Mouse (Mus musculus) megakaryocyte, embryonic 14.5 days (primary cell): ENCODE data around the gene Hacd1. TPM values are rescaled to one million over a fixed set of nuclear protein-coding genes. Genes with fewer than 3 reads are reported as not detected.

Experiments used
- H3K27me3 ChIP-seq: replicated peaks from 2 replicates; pipeline ENCODE3; 2012; ENCODE audit warnings: inconsistent platforms
- H3K36me3 ChIP-seq: replicated peaks from 2 replicates; pipeline ENCODE3; 2012; ENCODE audit warnings: low read length, inconsistent platforms, mixed read lengths
- H3K4me1 ChIP-seq: 2 replicates; pipeline ENCODE4 v1.6.1; 2012; ENCODE audit warnings: inconsistent platforms
- H3K4me3 ChIP-seq: replicated peaks from 2 replicates; pipeline ENCODE3; 2012; ENCODE audit warnings: moderate library complexity, mild to moderate bottlenecking, inconsistent platforms
- H3K9me3 ChIP-seq: 2 replicates; pipeline ENCODE4 v1.6.1; 2012; ENCODE audit warnings: inconsistent platforms
- FLI1 ChIP-seq: IDR thresholded peaks from 2 replicates; pipeline ENCODE4 v1.6.1; 2012; ENCODE audit warnings: low read length, inconsistent platforms, mixed read lengths
- GATA1 ChIP-seq: IDR thresholded peaks from 3 replicates; pipeline ENCODE4 v1.6.1; 2012; ENCODE audit warnings: mixed read lengths, low read length, inconsistent platforms, borderline replicate concordance
- polyA plus RNA-seq: library from polyadenylated mRNA; stranded (reverse); fragments of >175 nt; gene quantifications from 2 replicates; pipeline ENCODE4 v1.2.3, GENCODE M21; 2012; ENCODE audit warnings: low replicate concordance; ENCODE audit not compliant: insufficient read depth

Gene Hacd1
- polyA plus RNA-seq, 1 experiment = 101 TPM

DNA sequence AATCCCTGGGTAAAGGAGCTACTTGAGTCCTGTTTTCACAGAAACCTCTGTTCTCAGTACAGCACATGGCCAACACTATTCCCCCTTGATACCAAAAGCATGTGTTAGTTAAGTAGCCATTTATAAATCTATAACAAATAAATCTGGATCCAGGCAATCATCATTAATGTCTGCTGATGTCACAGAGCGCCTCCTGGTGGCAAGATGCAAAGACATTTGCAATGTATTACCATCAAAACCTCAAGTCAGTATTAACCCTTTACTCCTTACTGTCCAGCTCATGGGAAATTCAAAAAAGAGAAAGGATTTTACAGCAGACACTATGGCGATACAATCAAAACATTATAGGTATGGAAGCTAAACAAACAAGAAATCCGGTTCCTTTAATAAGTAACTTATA lies 200.4 kb downstream of the Hacd1 start:
- Histone ChIP-seq H3K4me1 (peaks cover 4% of the 10 kb centered on the region; the same call in 1 of the 2 replicates), H3K4me3 (no peak overlapping the region), H3K27me3 (no peaks in the 10 kb centered on the region), H3K36me3 (no peaks in the 10 kb centered on the region), H3K9me3 (no peaks in the 10 kb centered on the region)
- no peak for TF ChIP-seq GATA1
- TF ChIP-seq FLI1 = no peak

DNA sequence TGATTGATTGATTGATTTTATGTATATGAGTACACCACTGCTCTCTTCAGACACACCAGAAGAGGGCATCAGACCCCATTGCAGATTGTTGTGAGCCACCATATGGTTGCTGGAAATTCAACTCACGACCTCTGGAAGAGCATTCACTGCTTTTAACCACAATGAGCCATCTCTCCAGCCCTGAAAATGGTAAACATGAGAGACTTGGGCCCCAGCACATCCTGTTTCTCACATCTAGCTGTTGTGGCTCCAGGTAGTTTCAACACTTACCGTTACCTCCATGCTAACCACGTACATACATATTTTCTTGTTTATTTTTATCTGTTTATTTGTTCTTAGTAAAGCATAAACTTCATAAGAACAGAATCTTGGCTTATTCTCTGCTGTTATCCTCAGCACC lies 219.6 kb downstream of the Hacd1 start:
- peaks cover 10% of the 10 kb centered on the region for H3K4me1 ChIP-seq
- no peak for TF ChIP-seq FLI1
- TF ChIP-seq GATA1 = no peak
- peaks cover 7% of the 10 kb centered on the region; the same call in 1 of the 2 replicates for H3K9me3 ChIP-seq
- no peaks in the 10 kb centered on the region for H3K27me3 ChIP-seq
- no peak overlapping the region for H3K4me3 ChIP-seq
- no peaks in the 10 kb centered on the region for H3K36me3 ChIP-seq

GRCm38 (mm10) chr2:13834989-13835388 lies 220.9 kb downstream of the Hacd1 start:
- Histone ChIP-seq H3K9me3 (peaks cover 7% of the 10 kb centered on the region; the same call in 1 of the 2 replicates), H3K4me1 (peaks cover 10% of the 10 kb centered on the region), H3K27me3 (no peaks in the 10 kb centered on the region), H3K4me3 (no peak overlapping the region), H3K36me3 (no peaks in the 10 kb centered on the region)
- TF ChIP-seq GATA1 (no peak), FLI1 (no peak)

- Histone ChIP-seq H3K4me1 (no peaks in the 10 kb centered on the region), H3K36me3 (no peaks in the 10 kb centered on the region), H3K9me3 (no peaks in the 10 kb centered on the region), H3K27me3 (peaks cover 6% of the 10 kb centered on the region), H3K4me3 (no peak overlapping the region)
- TF ChIP-seq GATA1 = no peak
- no peak for TF ChIP-seq FLI1
Observed at GRCm38 (mm10) chr2:13816645-13817044, 239.3 kb downstream of the Hacd1 start.

DNA sequence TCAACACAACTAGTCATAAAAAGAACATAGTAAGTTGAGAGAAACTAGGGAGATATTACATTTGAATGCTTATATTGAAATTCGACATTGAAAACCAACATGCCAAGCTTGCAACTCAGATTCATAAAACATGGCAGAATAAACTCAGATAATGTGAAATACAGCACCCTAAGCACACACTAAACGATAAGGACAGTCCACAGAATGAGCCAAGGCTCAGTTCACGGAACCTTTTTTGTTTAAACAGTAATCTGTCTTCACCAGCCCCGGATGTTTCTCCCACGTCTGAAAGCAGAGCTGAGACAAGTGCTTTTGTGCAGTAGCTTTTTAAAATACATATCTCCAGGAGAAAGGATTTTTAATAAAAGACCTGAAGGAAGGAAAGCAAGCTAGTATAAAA lies 247.3 kb downstream of the Hacd1 start:
- H3K4me1 ChIP-seq = no peaks in the 10 kb centered on the region
- H3K9me3 ChIP-seq = no peaks in the 10 kb centered on the region
- no peaks in the 10 kb centered on the region for H3K36me3 ChIP-seq
- H3K27me3 ChIP-seq = peaks cover 4% of the 10 kb centered on the region
- TF ChIP-seq GATA1 = no peak
- TF ChIP-seq FLI1 = no peak
- H3K4me3 ChIP-seq = no peak overlapping the region

- no peaks in the 10 kb centered on the region for H3K9me3 ChIP-seq
- H3K36me3 ChIP-seq = no peaks in the 10 kb centered on the region
- H3K4me3 ChIP-seq = no peak overlapping the region
- TF ChIP-seq FLI1 (no peak), GATA1 (no peak)
- H3K4me1 ChIP-seq = no peaks in the 10 kb centered on the region
- H3K27me3 ChIP-seq = peaks cover 2% of the 10 kb centered on the region
Observed at GRCm38 (mm10) chr2:13808008-13808407, 247.9 kb downstream of the Hacd1 start.

DNA sequence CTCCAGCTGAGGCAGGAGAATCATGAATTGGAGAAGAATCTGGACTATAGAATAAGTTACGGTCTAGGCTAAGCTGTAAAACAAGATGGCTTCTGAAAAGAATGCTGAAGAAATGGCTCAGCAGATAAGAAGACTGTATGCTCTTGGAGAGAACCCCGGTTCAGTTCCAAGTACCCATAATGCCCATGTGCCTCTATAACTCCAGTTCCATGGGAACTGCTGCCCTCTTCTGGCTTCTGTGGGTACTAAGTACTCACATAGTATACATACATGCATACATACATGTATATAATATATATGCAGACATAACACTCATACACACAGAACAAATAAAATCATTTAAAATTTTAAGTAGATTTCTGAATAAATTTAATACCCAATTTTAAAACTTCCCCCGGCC lies 249.8 kb downstream of the Hacd1 start:
- Histone ChIP-seq H3K27me3 (peaks cover 2% of the 10 kb centered on the region), H3K4me1 (no peaks in the 10 kb centered on the region), H3K4me3 (no peak overlapping the region), H3K9me3 (no peaks in the 10 kb centered on the region), H3K36me3 (no peaks in the 10 kb centered on the region)
- TF ChIP-seq FLI1 = no peak

DNA sequence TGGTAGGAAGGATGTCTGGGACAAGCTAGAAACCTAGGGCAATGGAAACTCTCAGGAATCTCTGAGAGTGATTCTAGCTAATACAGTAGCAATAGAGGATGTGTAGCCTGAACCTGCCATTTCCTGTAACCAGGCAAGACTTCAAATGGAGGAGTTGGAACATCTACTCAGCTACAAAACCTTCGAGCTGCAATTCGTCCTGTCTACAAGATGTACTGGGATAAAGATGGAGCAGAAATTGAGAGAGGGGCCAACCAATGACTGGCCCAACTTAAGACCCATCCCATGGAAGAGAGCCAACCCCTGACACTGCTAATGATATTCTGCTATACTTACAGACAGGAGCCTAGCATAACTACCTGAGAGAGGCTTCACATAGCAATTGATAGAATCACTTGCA lies 255.3 kb downstream of the Hacd1 start:
- Histone ChIP-seq H3K9me3 (no peaks in the 10 kb centered on the region), H3K4me3 (no peak overlapping the region), H3K27me3 (peaks cover 25% of the 10 kb centered on the region), H3K36me3 (no peaks in the 10 kb centered on the region), H3K4me1 (no peaks in the 10 kb centered on the region)
- no peak for TF ChIP-seq GATA1
- TF ChIP-seq FLI1 = no peak

Other genes starting within 250 kb of the Hacd1 start
- gene Stam, start 18.0 kb upstream of the Hacd1 start, polyA plus RNA-seq = 9.9 and 12.6 TPM in 2 replicates
- not detected in 2 replicates for gene Tmem236, start 118.4 kb upstream of the Hacd1 start, polyA plus RNA-seq
- gene Mrc1, start 173.3 kb upstream of the Hacd1 start, polyA plus RNA-seq = not detected in 2 replicates